9 mouse cellular contexts compared by ENCODE assay signal in genomic region chr6:7004005-7004404, GRCm38 (mm10). TPM values are rescaled to one million over a fixed set of nuclear protein-coding genes. Genes with fewer than 3 reads are reported as not detected.
DNase-seq lines count a peak whose midpoint lies in the region; ATAC-seq and TF ChIP-seq lines count a peak whose summit lies in the region.
"Had no signal": no experiment of that assay in that cellular context is flagged by ENCODE, and none has a peak within 500 bp of the region (broad histone marks: within the 10 kb centered on the region; RNA-seq: fewer than 3 reads in every experiment).

No protein-coding gene starts in this region.

- no peaks in the 10 kb centered on the region for H3K4me1 ChIP-seq in embryonic facial prominence, embryonic 14.5 days (ENCODE audit: control insufficient read depth, insufficient read depth, low read length)
- H3K4me1 ChIP-seq: limb, embryonic 13.5 days had no signal

- ATAC-seq in embryonic facial prominence, embryonic 14.5 days (ENCODE audit: low read depth), result no peak

- H3K27ac ChIP-seq in gastrocnemius, adult 2 months, result no peak overlapping the region
- H3K27ac ChIP-seq in embryonic facial prominence, embryonic 14.5 days (replicated peaks; ENCODE audit: low read depth, low read length), result no peak overlapping the region
- H3K27ac ChIP-seq: limb, embryonic 13.5 days had no signal

- 53% methylated on average over 2 of the region's 2 CpGs for WGBS in embryonic facial prominence, embryonic 14.5 days

- no peak overlapping the region for H3K4me3 ChIP-seq in gastrocnemius, adult 2 months
- H3K4me3 ChIP-seq in embryonic facial prominence, embryonic 14.5 days (ENCODE audit: low read depth, low read length), result no peak overlapping the region
- H3K4me3 ChIP-seq: limb, embryonic 13.5 days had no signal

- no peak overlapping the region for H3K4me2 ChIP-seq in embryonic facial prominence, embryonic 14.5 days (ENCODE audit: low read depth, low read length)
- H3K4me2 ChIP-seq: limb, embryonic 13.5 days had no signal

- TF ChIP-seq CTCF in gastrocnemius, adult 2 months (IDR thresholded peaks at IDR 0.05), result peak; percentile 22; the same call in 1 of the 2 replicates

- H3K27me3 ChIP-seq in embryonic facial prominence, embryonic 14.5 days (replicated peaks; ENCODE audit: control insufficient read depth, insufficient read depth, low read length), result no peaks in the 10 kb centered on the region
- H3K27me3 ChIP-seq: limb, embryonic 13.5 days had no signal

- no peak for DNase-seq in gastrocnemius, adult 2 months
- DNase-seq in gastrocnemius, adult 8-10 months (ENCODE audit: low spot score in 2 of 2), result no peak
- DNase-seq in lung, postnatal 36 days, result peak; percentile 10
- no peak for DNase-seq in lung, postnatal 14 days
- DNase-seq in embryonic facial prominence, embryonic 14.5 days (ENCODE audit: low spot score), result peak; percentile 12
- peak; percentile 6 for DNase-seq in retina, postnatal 7 days (ENCODE audit: low read depth, low spot score)
- no peak for DNase-seq in urinary bladder, postnatal 36 days (ENCODE audit: low spot score in 2 of 2)
- DNase-seq in ovary, postnatal 36 days (ENCODE audit: low spot score), result no peak

- intact Hi-C loops in gastrocnemius, adult 2 months (cut with DNase I), result no loop called here

- no peaks in the 10 kb centered on the region for H3K36me3 ChIP-seq in embryonic facial prominence, embryonic 14.5 days (ENCODE audit: control insufficient read depth, insufficient read depth, low read length)
- H3K36me3 ChIP-seq: limb, embryonic 13.5 days had no signal

- H3K9ac ChIP-seq in embryonic facial prominence, embryonic 14.5 days (ENCODE audit: low read depth, low read length), result no peak overlapping the region
- H3K9ac ChIP-seq: limb, embryonic 13.5 days had no signal

- no peaks in the 10 kb centered on the region for H3K9me3 ChIP-seq in embryonic facial prominence, embryonic 14.5 days (ENCODE audit: control insufficient read depth, low read length)
- H3K9me3 ChIP-seq: limb, embryonic 13.5 days had no signal

RNA-seq across cellular contexts. Expression of gene Sdhaf3, which starts 48.2 kb away (rescaled TPM):
- total RNA-seq in gastrocnemius, adult 2 months (2021), result 1 to 10 TPM; 4.8 to 6.6 TPM
- total RNA-seq in gastrocnemius, adult 8-10 months (2022), result 1 to 10 TPM; 5.6 to 6.5 (median 6.1) TPM
- 5.7 and 6.0 TPM in 2 replicates for polyA plus RNA-seq in embryonic facial prominence, embryonic 14.5 days (2014; fragmentation: Nextera tagmentation; extraction: Ambion mirVana)

Comparison
In these comparisons a context has a peak if more than half of its experiments do, and no peak if none do; other contexts are left out.
1. DNase-seq: peak in lung, postnatal 36 days (single experiment), embryonic facial prominence, embryonic 14.5 days (single experiment) and retina, postnatal 7 days (single experiment); none in gastrocnemius, adult 2 months (single experiment), gastrocnemius, adult 8-10 months (0 of 2), lung, postnatal 14 days (single experiment), urinary bladder, postnatal 36 days (0 of 2) and ovary, postnatal 36 days (single experiment).